Mouse (Mus musculus) brain, embryonic 14.5 days (tissue): ENCODE results near the gene Iqcd.

ENCODE experiments used
- CTCF ChIP-seq: fragments of 200-500 bp; IDR thresholded peaks from 2 replicates; pipeline ENCODE4 v1.5.1; 2012; ENCODE audit warnings: inconsistent platforms, mild to moderate bottlenecking, moderate library complexity, borderline replicate concordance; ENCODE audit not compliant: insufficient read depth, insufficient read length; ENCODE audit errors: extremely low read depth
- POLR2A ChIP-seq: fragments of 200-500 bp; IDR thresholded peaks from 2 replicates; pipeline ENCODE4 v1.6.1; 2012; ENCODE audit warnings: mild to moderate bottlenecking, inconsistent platforms, borderline replicate concordance; ENCODE audit not compliant: poor library complexity, insufficient read depth, insufficient read length, severe bottlenecking; ENCODE audit errors: extremely low read depth

DNA sequence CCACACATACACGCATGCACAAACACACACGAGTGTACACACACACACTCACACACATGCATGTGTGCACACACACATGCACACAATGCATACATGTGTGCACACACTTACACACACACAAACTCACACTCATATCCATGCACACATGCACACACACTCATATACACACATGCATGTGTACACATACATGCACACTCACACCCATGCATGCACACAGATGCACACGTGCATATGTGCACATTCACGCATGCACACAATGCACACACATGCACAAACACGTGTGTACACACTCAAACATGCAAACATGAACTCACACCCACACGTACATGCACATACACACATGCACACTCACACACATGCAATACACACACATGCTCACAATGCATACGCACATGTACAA lies 51.3 kb downstream of the Iqcd start:
- TF ChIP-seq CTCF (no peak), POLR2A (no peak)
